Mouse (Mus musculus) gastrocnemius, postnatal 14 days (tissue): ENCODE measurements at regions not wholly inside any gene's neighbourhood (a gene's known extent, or its start where the extent isn't known, plus 50 kb on each side); places are given as distances from the start of the nearest gene placed in this dataset.

ENCODE experiments used
- DNase-seq: peaks from one replicate; pipeline ENCODE4 v3.0.0; 2021; ENCODE audit warnings: mixed read lengths
- intact Hi-C: fragments of 180-260 bp; cut with DNase I; formaldehyde crosslinking; loops from one replicate; pipeline ENCODE4 v1.15.1; 2025; ENCODE audit warnings: low total_unique reads

DNA sequence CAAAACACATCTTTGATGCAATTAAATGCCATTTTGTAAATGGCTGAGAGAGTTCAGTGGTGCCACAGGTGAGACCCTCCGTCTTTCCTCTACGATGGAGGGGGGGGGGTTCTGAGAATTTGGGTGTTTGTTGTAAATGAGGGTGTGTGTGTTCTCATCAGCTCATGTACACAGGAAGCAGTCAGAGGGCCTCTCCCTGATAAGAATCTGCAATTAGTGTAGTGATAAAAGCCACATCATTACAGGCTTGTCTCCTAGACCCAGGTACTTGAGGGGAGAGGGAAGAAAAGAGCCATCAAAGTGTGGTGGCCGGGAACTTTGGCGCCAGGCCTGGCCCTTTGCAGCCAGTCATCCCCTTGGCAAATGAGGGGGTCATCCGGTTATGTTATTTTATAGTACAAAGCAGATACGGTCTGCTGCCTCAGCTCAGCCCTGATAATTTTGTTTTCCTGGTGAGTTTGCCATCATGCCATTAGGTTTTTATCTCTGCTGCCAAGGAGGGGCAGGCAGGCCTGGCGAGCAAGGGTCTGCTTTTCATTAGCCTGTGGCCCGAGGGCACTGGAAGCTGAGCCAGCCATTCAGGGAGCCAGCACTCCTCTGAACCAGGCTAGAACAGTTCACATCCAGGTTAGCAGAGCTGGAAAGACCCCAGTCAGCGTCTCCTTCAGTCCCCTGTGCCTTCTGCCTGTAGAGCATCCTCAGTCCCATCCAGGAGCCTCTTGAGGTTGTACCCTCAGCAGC is 59.7 kb downstream of the H2al1j start:
- DNase-seq = no peak
- intact Hi-C loops = no loop called here

DNA sequence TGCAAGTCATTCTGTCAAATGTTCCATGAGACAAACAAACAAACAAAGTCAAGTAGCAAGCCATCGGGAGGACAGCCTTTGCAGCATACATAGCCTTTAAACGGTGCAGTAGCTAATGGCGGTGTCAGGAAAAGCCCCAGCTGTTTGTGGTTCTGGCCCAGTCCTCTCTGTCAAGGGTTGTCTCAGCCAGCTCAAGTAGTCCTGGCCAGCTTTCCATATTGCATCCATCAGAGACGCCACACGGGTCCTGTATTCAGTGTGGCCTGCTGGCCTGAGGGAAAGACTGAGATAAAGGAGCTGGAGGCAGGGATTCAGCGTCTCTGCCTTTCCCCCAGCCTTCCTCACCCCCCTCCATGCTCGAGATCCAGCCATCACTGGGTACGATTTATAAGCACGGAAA is 61.2 kb downstream of the H2al1j start:
- intact Hi-C loops = no loop called here
- DNase-seq = no peak

DNA sequence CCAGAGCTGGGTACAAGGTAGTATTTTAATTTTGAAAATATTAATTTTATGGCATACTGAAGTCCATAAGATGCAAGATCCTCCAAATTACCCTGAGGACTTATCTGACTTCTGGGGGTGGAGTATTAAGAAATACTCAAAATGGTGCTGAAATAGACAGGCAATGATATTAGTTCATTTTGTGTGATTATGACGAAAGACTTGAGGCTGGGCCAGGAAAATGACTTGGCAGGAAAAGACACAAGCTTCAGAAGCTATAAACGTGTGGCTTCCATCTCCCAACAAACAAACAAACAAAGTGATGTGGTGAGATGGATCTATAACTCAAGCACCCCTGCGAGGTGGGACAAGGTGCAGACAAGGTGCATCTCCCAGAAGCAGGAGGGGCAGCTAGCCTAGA is 72.8 kb downstream of the H2al1j start:
- no peak for DNase-seq
- intact Hi-C loops = no loop called here

DNA sequence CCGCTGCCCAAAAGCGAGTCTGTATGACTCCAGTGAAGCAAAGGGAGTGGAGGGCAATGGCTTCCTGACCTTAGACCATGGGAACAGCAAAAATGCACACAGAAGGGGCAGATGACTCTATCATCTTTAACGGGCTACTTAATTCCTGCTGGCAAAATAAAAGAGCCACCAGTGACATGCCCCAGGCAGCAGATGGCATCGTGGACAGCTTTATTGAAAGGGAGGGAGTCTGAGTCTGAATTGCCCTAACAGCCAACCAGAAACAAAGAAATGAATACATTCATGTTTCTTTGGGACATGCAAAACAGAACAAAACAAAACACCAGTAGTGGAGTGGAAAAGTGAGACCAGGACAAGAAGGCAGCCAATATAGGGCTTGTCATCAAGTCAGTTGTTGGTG is 76.7 kb downstream of the H2al1j start:
- no peak for DNase-seq
- intact Hi-C loops = no loop called here

DNA sequence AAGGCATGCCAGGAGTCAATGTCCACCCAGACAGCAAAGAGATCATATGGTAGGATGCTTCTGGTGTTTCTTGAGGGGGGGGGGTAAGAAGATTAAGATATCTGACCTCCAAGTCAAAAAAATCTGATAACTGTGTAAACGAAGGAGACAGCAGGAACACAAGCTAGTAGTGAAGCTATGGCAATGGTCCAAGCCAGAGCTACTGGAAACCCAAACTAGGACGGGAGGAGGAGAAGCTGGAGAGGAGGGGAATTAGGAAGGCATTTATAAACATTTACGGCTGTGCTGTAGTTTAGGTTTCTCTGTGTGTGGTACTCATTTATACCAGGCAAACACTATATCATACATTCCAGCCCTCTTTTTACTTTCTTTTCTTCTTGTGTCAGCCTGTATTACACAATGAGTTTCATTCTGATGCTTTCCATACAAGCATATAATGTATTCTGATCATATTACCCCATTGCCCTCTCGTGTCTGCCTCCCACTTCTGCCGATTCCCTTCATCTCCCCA is 84.7 kb downstream of the H2al1j start:
- DNase-seq = no peak
- intact Hi-C loops = no loop called here

DNA sequence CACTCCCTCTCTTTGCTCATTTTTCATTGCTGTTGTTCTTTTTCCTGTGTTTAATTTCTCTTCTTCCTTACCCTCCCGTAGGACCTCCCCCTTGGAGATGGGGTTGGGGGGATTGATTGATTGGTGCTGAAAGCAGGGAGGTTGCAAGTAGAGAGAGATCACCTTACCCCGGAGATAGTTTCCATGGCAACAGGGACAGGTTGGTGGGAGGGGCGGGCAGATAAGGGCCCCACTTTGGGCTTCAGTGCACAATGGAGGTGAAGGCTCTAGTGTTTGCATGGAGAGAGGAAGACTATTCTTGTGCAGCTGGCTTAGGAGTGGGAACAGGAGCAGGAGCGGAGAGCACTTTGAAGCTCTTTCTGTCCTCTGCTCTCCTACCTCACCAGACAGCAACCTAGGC is 88.0 kb downstream of the H2al1j start:
- intact Hi-C loops = no loop called here
- DNase-seq = no peak

DNA sequence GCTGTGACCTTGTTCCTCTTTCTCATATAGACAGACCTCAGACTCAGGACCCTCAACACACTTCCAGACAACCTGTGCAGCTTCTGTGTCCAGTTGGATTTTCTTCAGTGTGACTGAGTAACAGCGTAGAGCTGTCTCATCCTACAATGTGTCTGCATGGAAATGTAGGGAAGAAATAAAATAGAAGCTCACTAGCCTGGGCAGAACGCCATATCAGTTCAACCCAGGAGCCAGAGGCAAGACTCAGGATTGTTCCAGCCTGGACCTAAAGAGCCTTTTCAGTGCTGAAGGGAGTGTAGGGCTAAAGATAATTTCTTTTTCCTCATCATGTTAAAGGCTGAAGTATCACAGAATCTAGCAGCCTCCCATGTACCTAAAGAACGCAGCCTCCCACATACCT is 88.9 kb downstream of the H2al1j start:
- intact Hi-C loops = no loop called here

DNA sequence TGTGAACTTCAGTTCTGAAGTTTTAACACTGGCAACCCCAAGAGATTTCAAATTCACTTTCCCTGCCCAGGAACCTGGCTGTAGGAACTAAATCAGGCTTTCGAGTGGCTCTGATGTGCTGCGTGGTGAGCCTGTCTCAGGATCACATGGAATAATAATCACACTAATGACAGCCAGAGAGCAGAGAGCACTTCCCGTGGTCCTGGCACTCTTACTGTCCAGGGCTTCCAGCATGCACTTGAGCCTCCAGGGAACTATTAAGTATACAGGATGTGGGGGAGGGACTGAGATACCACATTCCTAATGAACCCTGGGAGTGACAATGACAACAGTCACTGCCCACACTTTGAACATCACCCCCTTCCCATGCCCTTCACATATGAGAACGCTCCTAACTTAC is 90.2 kb downstream of the H2al1j start:
- intact Hi-C loops = no loop called here
- DNase-seq = no peak

More for the DNA sequence above, 88.9 kb downstream of the H2al1j start:
- DNase-seq = no peak

DNA sequence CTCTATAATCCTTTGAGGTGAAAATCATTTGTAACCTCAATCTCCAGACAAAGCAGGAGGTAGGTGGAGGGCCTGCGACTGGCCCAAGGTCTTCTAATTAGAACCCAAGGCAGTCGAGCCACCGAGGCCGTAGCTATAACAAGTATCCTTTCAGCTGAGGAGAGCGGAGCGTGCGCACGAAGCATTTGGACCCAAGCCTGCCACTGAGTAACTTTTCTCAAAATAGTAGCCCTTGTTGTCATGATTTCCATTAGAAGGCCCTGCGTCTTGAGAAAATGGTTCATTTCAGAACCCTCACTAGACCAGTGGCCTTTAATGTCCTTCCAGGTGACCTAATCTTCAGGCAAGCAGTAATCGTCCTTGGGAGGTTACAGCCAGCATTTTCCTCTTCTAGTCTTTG is 90.6 kb downstream of the H2al1j start:
- peak; percentile 18 for DNase-seq
- intact Hi-C loops = no loop called here

DNA sequence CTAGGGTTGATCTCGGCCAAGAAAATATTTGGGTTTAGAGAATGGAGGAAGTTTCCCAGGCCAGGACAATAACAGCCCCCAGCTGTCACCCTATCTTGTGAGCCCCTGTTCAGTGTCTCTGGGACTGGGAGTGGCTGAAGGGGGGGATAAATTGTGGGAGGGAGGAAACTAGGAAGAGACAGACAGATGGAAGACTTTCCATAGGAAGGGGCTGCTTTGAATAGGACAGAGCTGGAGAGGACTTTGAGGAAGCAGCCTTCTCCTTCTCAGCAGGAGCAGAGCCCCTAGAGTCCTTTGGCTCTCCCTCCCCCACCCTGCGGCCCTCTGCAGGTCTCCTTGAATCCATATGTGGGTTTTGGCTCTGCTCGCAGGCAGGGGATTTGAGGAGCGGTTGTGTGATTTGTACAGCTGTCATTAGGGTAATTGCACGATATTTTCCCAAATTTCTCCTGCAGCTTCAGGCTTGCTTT is 91.6 kb downstream of the H2al1j start:
- intact Hi-C loops = no loop called here
- no peak for DNase-seq

DNA sequence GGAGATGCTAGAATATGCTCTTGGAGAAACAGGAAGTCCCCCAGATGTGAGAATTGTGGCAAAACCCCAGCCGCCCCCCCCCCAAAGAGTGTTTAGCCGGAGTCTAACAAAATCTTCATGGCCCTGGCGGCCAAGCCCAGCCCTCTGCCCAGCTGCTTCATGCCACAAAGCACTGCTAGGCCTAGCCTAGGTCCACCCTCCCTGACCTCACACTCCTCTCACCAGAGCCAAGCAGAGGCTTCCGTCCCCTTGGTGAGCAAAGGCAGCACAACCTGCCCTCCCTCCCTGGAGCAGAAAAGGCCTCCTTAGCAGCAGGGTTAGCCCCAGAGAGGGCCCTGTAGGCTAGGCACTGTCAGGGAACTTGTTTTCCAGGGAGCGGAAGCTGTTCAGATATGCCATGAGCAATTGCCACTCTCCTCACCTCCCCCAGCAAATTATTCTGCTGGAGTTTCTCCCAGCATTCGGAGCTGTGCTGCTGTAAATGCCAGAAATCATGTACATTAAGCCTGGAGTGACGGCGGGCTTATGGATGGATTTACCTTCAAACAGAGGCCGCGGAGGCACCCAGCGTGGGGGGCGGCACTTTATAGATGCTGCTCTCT is 104.9 kb downstream of the H2al1j start:
- no peak for DNase-seq
- intact Hi-C loops = no loop called here

DNA sequence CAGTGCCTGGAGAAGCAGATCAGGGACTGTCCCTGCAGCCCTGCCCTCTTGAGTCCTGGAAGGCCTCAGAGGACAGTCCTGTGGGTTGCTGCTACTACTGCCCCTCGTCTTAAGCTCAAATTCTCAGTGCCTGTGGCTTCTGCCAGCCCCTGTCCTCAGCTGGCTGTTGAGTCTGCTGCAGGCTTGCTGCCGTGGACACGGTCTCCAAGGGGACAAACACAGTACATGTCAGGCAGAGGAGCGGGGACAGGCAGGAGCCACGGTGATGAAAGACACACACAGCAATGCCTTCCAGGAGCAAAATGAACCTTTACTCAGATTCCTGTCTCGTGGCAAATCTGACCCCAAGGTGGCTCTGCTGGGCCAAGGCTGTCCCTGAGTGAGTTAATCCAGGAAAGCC is 107.7 kb downstream of the H2al1j start:
- intact Hi-C loops = no loop called here
- no peak for DNase-seq

DNA sequence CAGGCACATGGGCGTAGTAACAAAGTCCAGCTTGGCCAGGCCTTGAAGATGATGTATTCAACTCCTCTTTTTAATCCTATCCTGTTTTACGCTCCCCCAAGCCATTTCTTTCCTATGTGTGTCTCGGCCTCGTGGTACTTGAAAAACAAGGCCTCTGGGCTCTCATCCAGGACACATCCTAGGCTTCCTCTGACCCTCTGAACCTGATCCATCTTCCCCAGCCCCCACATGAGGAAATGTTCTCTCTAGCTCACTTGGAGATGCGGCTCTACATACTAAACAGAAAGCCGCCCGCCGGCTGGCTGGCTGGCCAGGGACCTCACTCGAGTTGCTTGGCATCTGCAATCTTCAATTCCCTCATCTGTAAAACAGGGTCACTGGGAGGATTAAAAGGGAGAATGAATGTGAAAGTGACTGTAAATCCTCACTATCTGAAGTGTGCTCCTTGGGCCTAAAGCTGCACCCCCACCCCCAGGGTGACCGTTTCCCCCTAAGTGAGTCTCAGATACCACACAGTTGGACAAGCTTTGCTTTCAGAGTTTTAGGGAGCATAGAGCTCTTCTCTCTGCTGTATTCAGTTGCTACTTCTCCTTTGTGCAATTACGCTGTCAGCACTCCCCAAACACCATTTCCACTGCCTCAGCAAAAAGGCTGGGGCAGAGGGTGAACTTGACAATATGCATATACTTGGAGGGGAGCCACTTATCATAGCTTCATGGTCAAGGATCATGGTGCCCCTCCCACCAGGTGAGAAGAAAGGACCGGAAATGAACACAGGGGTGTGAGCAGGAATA is 109.7 kb downstream of the H2al1j start:
- peak; percentile 27 for DNase-seq
- intact Hi-C loops = no loop called here

DNA sequence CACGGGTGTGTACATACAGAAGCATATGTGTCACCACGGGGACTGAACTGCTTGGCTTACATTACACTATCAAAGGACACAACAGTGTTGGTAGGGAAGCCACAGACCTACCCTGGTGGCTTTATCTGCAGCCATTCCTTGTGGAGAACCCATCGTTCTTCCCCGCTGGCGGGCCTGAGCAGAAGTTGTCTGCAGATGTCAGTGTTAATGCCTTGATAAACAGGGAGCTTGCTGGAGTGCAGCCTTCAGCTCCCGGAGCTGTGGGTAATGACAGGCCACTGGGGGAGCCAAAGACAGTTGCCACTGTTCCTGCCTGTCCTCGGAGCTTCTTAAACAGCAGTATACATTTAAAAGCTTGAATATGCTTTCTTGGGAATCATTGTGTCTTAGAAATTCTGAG is 115.9 kb downstream of the H2al1j start:
- intact Hi-C loops = no loop called here
- DNase-seq = no peak

DNA sequence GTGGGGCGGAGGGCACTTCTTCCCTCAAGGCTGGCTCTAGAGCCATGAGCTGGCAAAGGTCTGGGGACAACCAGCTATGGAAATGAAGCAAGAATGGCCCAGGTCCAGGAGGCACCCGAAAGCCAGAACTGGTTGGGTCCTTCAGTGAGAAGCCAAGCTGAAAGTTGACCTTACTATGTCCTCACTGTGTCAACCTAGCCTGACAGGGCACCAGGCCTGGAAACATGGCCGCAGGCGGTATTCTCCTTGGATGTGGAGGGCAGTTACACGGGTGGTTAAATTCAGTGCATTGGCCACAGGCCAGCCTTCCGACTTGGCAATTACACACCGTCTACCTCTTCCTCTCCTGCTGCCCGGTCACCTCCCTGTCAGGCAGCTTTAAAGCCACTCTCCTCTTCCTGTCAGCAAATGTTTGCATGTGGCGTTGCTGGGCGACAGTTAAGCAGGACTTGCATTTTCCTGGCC is 116.7 kb downstream of the H2al1j start:
- DNase-seq = peak; percentile 13
- intact Hi-C loops = no loop called here

DNA sequence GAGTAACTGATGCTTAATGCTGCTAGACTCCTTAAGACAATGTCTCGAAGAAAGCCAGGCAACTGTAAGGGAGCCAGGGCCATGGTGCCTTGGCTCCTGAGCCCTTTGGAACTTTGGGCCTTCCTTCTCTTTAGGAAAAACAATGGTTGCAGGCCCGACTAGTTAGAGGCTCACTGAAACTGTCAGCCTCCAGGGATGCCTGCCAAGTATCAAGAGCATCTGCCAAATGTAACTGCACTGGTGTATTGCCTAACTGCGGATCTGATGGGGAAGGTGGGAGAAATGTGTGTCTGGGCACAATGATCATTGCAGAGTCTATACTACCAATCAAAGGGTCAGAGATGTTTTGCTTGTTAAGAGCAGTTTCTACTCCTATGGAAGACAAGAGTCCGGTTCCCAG is 121.1 kb downstream of the H2al1j start:
- DNase-seq = no peak
- intact Hi-C loops = no loop called here

DNA sequence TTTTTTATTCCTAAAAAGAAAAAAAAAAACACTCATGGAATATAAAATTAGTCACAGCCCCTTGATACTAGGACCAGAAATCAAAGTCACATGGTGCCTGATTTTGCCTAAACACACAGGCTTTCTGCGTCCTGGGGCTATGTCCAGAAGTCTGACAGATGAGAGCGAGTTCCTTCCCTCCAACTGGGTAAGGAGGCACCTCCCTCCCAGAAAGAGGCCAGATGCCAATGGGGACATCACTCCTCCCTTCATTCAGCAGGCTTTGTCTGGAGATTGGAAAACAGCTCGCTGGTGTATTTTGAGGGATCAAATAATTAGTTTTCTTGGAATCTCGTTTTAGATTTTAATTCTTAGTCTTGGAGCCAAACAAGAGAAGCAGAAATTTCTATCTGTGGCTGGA is 130.9 kb downstream of the H2al1j start:
- intact Hi-C loops = no loop called here
- DNase-seq = no peak

DNA sequence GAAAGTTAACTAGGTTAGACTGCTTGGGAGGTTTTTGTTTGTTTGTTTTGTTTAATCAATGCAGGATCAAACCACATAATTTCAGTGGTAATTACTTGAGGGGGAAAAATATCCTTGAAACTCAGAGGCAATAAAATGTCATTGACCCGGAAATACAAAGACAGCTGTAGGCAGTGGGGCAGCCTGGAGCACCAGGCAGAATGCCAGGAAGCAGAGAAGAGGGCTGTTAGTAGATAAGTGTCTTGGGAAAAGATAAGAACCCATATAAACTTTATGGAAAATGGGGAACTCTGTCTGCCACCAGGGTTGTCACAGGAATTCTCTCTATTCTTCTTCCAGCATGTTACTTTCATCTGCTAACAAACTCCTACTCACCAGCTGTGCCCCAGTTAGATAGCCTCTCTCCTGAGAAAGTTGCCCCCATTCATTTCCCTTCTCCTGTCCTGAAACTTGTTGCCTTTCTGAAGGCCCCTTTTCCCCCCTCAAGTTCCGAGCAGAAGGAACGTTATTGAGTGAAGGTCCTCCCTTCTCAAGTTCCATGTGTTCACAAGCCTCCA is 136.4 kb downstream of the H2al1j start:
- intact Hi-C loops = no loop called here

DNA sequence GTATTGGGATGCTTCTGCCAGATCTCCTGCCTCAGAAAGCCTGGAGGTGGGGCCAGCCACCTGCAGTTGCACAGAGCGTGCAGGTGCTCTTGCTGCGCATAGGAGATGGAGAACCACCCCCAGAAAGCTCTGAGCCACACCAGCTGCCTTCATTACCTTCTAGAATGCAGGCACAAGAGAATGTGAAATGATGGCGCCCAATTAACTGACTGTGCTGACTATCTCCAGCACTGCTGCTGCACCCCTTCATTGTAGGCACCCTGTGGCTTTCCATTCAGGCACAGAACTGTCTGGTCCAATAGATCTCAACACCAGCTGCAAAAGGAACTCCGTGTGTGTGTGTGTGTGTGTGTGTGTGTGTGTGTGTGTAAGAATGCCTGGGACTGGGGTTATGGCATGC is 138.6 kb downstream of the H2al1j start:
- DNase-seq = no peak
- intact Hi-C loops = no loop called here

More for the DNA sequence above, 136.4 kb downstream of the H2al1j start:
- no peak for DNase-seq

DNA sequence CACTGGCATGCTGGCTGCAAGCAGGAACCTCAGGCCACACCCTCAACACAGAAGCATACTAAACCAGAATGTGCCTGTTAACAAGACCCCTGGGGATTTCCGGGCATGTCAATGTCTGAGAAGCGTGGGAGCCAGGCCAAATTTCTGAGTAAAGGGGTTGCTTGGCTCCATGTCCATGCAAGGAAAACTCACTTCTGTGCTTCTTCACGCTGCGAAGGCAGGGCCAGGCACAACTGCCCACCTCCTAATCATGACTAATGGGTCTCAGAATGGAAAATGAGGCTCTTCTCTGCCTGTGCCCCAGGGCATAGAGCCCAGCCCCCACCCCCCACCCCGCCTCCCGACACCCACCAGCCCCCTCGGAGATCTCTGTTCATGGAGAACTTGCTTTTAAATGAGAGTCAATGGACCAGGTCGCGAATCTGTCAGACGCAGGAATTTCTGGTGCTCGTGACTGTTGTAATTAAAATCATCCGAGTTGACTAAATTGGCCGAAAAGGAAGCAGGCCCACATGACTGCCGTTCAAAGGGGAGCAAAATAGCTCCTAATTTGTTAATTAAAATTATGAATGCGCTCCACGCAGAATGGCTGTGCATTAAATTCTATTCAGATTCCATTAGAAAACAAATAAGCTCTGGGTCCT is 152.2 kb downstream of the H2al1j start:
- no peak for DNase-seq
- intact Hi-C loops = no loop called here
